Mouse (Mus musculus) liver, embryonic 13.5 days (tissue): ENCODE data around the gene Capn13. TPM values are rescaled to one million over a fixed set of nuclear protein-coding genes. Genes with fewer than 3 reads are reported as not detected.

Experiments
- ATAC-seq: fragments of 200-750 bp; cut with Nextera tagmentation; 2 replicates; pipeline ENCODE4 v1.8.0; 2017; ENCODE audit warnings: low read depth, mild to moderate bottlenecking, moderate number of reproducible peaks, moderate library complexity
- DNase-seq: peaks from one replicate; pipeline ENCODE4 v3.0.0; 2022
- H3K27ac ChIP-seq: fragments of 300-500 bp; sonication (generic); 2 replicates; pipeline ENCODE4 v1.5.1; 2015; ENCODE audit warnings: moderate library complexity, mild to moderate bottlenecking, inconsistent platforms
- H3K27me3 ChIP-seq: fragments of 300-500 bp; sonication (generic); 2 replicates; pipeline ENCODE4 v1.6.1; 2015; ENCODE audit warnings: mild to moderate bottlenecking, inconsistent platforms
- H3K36me3 ChIP-seq: fragments of 300-500 bp; sonication (generic); 2 replicates; pipeline ENCODE4 v1.6.1; 2015; ENCODE audit warnings: mild to moderate bottlenecking, inconsistent platforms
- H3K4me1 ChIP-seq: fragments of 300-500 bp; sonication (generic); replicated peaks from 2 replicates; pipeline ENCODE4 v1.6.1; 2015; ENCODE audit warnings: inconsistent platforms
- H3K4me2 ChIP-seq: fragments of 300-500 bp; sonication (generic); 2 replicates; pipeline ENCODE4 v1.6.1; 2015; ENCODE audit warnings: inconsistent platforms, mild to moderate bottlenecking, moderate library complexity
- H3K4me3 ChIP-seq: fragments of 300-500 bp; sonication (generic); replicated peaks from 2 replicates; pipeline ENCODE4 v1.5.1; 2015; ENCODE audit warnings: mild to moderate bottlenecking, inconsistent platforms
- H3K9ac ChIP-seq: fragments of 300-500 bp; sonication (generic); 2 replicates; pipeline ENCODE4 v1.6.1; 2015; ENCODE audit warnings: mild to moderate bottlenecking, inconsistent platforms
- H3K9me3 ChIP-seq: fragments of 300-500 bp; sonication (generic); replicated peaks from 2 replicates; pipeline ENCODE4 v1.6.1; 2016; ENCODE audit warnings: inconsistent platforms
- WGBS: fragments of 180-500 bp; shearing (Covaris S2); methylation state at CpG from one replicate; pipeline ENCODE4 v1.1.7; 2015; ENCODE audit not compliant: insufficient replicate concordance; 5-methylcytosine and 5-hydroxymethylcytosine counted together
- polyA plus RNA-seq: library from polyadenylated mRNA; unstranded; fragments of >200 nt; fragmentation: Nextera tagmentation; extraction: Ambion mirVana; gene quantifications from 2 replicates; pipeline ENCODE4 v1.2.1, GENCODE M21; 2015

The Capn13 gene
- polyA plus RNA-seq = not detected in 2 replicates

GRCm38 (mm10) chr17:73400862-73401261 is at the start of gene Capn13:
TSS of gene Capn13 (minus strand) at chr17:73400866.
- no peaks in the 10 kb centered on the region for H3K9me3 ChIP-seq
- ATAC-seq (no peak), DNase-seq (no peak)
- no peaks in the 10 kb centered on the region for H3K36me3 ChIP-seq
- H3K4me2 ChIP-seq = no peak within 1 kb of the TSS
- H3K9ac ChIP-seq = no peak within 1 kb of the TSS
- H3K27me3 ChIP-seq = no peaks in the 10 kb centered on the region
- no peaks in the 10 kb centered on the region for H3K4me1 ChIP-seq
- no peak within 1 kb of the TSS for H3K4me3 ChIP-seq
- WGBS = 44% methylated on average over 2 of the region's 2 CpGs
- no peak within 1 kb of the TSS for H3K27ac ChIP-seq

DNA sequence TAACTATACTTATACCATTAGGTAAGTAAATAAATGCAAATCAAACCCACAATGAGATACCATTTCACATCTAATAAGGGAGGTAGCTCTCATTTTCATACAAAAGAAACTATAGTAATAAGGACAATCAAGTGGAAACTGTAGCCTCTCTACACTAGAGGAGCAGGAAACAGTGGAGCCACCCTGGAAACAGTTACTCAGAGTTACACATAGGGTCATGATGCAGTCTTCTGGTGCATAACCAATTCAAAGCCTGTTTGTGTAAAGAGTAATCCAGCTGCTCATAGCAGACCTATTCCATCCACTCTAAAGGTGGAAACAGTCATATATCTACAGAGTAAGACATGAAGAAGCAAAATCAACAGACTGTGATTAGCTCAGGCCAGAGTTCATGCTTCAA is 48.4 kb upstream of the Capn13 start:
- H3K27me3 ChIP-seq = no peaks in the 10 kb centered on the region
- no peak overlapping the region for H3K4me2 ChIP-seq
- no peaks in the 10 kb centered on the region for H3K4me1 ChIP-seq
- H3K27ac ChIP-seq = no peak overlapping the region
- ATAC-seq (no peak), DNase-seq (no peak)
- H3K9ac ChIP-seq = no peak overlapping the region
- no peak overlapping the region for H3K4me3 ChIP-seq
- no peaks in the 10 kb centered on the region for H3K36me3 ChIP-seq
- H3K9me3 ChIP-seq = no peaks in the 10 kb centered on the region

DNA sequence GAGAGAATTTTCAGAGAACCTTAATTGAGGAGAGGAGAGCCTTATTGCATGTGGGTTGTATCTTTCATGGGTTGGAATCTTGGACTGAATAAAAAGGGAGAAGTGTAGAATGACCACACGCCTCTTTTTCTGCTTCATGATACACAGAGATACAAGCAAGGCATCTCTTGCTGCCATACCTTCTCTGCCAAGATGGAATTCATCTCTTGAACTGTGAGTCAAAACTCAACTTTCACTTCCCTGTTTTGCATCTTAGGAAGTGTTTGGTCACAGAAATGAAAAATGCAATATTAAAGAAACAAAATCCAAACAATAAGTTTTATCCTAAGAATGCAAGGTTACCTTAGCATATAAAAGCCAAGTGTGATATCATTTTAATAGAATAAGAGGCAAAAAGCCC is 40.1 kb upstream of the Capn13 start:
- no peak for DNase-seq
- H3K27me3 ChIP-seq = no peaks in the 10 kb centered on the region
- H3K9ac ChIP-seq = no peak overlapping the region
- H3K4me1 ChIP-seq = no peaks in the 10 kb centered on the region
- 40% methylated on average over 1 of the region's 1 CpGs for WGBS
- no peak for ATAC-seq
- H3K4me2 ChIP-seq = no peak overlapping the region
- no peaks in the 10 kb centered on the region for H3K9me3 ChIP-seq
- no peak overlapping the region for H3K4me3 ChIP-seq
- H3K27ac ChIP-seq = no peak overlapping the region
- no peaks in the 10 kb centered on the region for H3K36me3 ChIP-seq

GRCm38 (mm10) chr17:73432564-73433006 is 31.9 kb upstream of the Capn13 start:
- Histone ChIP-seq H3K4me2 (no peak overlapping the region), H3K36me3 (no peaks in the 10 kb centered on the region), H3K4me1 (no peaks in the 10 kb centered on the region), H3K9me3 (no peaks in the 10 kb centered on the region), H3K27ac (no peak overlapping the region), H3K27me3 (no peaks in the 10 kb centered on the region), H3K9ac (no peak overlapping the region), H3K4me3 (no peak overlapping the region)
- 39% methylated on average over 2 of the region's 2 CpGs for WGBS
- DNase-seq (no peak), ATAC-seq (no peak)

GRCm38 (mm10) chr17:73432058-73432457 is 31.4 kb upstream of the Capn13 start:
- no peaks in the 10 kb centered on the region for H3K9me3 ChIP-seq
- no peaks in the 10 kb centered on the region for H3K36me3 ChIP-seq
- H3K9ac ChIP-seq = no peak overlapping the region
- H3K27me3 ChIP-seq = no peaks in the 10 kb centered on the region
- DNase-seq = no peak
- H3K27ac ChIP-seq = no peak overlapping the region
- no peak overlapping the region for H3K4me2 ChIP-seq
- H3K4me1 ChIP-seq = no peaks in the 10 kb centered on the region
- WGBS = 77% methylated on average over 1 of the region's 1 CpGs
- no peak for ATAC-seq
- no peak overlapping the region for H3K4me3 ChIP-seq

DNA sequence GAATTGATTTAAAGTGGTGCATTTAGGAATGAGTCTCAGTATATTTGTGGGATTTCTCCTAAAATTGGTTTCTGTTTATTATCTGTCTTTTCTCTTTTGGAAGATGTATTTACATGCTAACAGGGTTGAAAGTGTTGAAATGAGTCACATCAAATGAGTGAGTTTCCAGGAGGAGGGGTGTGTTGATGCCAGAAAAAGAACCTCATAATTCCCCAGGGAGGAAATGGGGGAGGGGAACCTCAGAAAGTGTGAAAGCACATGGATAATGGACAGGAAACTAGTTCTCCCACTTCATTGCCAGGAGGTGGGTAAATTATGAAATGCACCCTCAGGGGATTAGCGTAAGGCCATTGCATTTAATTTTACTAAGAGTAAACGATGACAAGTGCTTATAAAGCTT is 16.7 kb upstream of the Capn13 start:
- no peak overlapping the region for H3K9ac ChIP-seq
- H3K4me1 ChIP-seq = no peaks in the 10 kb centered on the region
- no peak overlapping the region for H3K4me2 ChIP-seq
- H3K4me3 ChIP-seq = no peak overlapping the region
- no peaks in the 10 kb centered on the region for H3K36me3 ChIP-seq
- no peak overlapping the region for H3K27ac ChIP-seq
- H3K27me3 ChIP-seq = no peaks in the 10 kb centered on the region
- 52% methylated on average over 2 of the region's 2 CpGs for WGBS
- H3K9me3 ChIP-seq = no peaks in the 10 kb centered on the region
- no peak for DNase-seq
- no peak for ATAC-seq

DNA sequence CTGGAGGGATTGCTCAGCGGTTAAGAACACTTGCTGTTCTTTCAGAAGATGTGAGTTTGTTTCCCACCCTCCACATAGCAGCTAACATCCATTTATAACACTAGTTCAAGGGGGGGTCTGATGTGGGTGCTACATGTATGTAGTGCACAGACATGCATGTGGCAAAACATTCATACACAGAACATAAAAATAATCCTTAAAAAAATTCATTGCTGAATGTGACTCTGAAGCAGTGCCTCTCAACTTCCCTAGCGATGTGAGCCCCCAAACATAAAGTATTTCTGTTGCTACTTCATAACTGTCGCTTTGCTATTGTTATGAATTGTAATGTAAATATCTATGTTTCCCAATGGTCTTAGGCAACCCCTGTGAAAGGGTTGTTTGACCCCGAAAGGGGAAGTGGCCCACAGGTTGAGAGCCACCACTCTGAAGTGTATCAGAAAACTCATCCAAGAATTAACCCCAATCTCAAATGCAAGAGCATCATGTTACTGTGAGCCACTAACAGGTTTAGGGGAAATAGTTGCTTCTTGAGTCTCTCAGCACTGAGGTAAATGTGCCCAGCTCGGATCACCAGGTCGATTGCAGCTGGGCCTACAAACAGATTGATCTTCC is 15.6 kb upstream of the Capn13 start:
- Histone ChIP-seq H3K27ac (no peak overlapping the region), H3K9ac (no peak overlapping the region), H3K4me1 (no peaks in the 10 kb centered on the region), H3K27me3 (no peaks in the 10 kb centered on the region), H3K9me3 (no peaks in the 10 kb centered on the region), H3K4me2 (no peak overlapping the region), H3K36me3 (no peaks in the 10 kb centered on the region), H3K4me3 (no peak overlapping the region)
- DNase-seq = no peak
- no peak for ATAC-seq
- WGBS = 50% methylated on average over 6 of the region's 6 CpGs

DNA sequence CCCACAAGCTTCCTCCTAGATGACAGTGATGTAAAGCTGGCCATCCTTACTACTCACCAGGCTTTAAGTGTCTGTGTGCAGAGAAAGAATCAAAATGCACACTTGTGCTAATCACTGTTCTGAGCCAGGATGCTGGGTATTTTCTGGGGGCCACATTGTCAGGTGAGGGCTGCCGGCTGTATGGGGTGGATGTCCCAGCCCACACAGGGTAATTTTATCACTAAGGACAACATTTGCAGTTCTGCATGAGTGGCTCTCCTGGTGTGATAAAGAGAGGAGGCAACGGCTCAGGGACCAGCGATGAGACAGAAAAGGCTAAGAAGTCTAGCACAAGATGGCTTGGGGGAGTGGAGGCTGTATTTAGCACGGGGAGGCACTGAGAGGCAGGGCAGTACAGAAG is 11.2 kb upstream of the Capn13 start:
- WGBS = 46% methylated on average over 4 of the region's 4 CpGs
- no peaks in the 10 kb centered on the region for H3K36me3 ChIP-seq
- no peak overlapping the region for H3K9ac ChIP-seq
- H3K27ac ChIP-seq = no peak overlapping the region
- DNase-seq (no peak), ATAC-seq (no peak)
- H3K27me3 ChIP-seq = no peaks in the 10 kb centered on the region
- H3K4me3 ChIP-seq = no peak overlapping the region
- no peaks in the 10 kb centered on the region for H3K9me3 ChIP-seq
- no peak overlapping the region for H3K4me2 ChIP-seq
- no peaks in the 10 kb centered on the region for H3K4me1 ChIP-seq

- WGBS = 72% methylated on average over 2 of the region's 2 CpGs
- H3K9me3 ChIP-seq = no peaks in the 10 kb centered on the region
- no peak for ATAC-seq
- DNase-seq = no peak
- no peaks in the 10 kb centered on the region for H3K36me3 ChIP-seq
- no peak overlapping the region for H3K4me2 ChIP-seq
- H3K27me3 ChIP-seq = no peaks in the 10 kb centered on the region
- no peak overlapping the region for H3K9ac ChIP-seq
- H3K4me1 ChIP-seq = no peaks in the 10 kb centered on the region
- no peak overlapping the region for H3K27ac ChIP-seq
- no peak overlapping the region for H3K4me3 ChIP-seq
These were observed 606 bp upstream of the Capn13 start for GRCm38 (mm10) chr17:73401272-73401671.

- Histone ChIP-seq H3K9me3 (no peaks in the 10 kb centered on the region), H3K27ac (no peak overlapping the region), H3K4me1 (no peaks in the 10 kb centered on the region), H3K9ac (no peak overlapping the region), H3K27me3 (no peaks in the 10 kb centered on the region), H3K36me3 (no peaks in the 10 kb centered on the region), H3K4me2 (no peak overlapping the region), H3K4me3 (no peak overlapping the region)
- no peak for ATAC-seq
- no peak for DNase-seq
- WGBS = 29% methylated on average over 2 of the region's 2 CpGs
These were observed 1.5 kb downstream of the Capn13 start for GRCm38 (mm10) chr17:73399136-73399535.

GRCm38 (mm10) chr17:73393361-73393760 is 7.3 kb downstream of the Capn13 start:
- Histone ChIP-seq H3K4me1 (no peaks in the 10 kb centered on the region), H3K27me3 (no peaks in the 10 kb centered on the region), H3K4me2 (no peak overlapping the region), H3K4me3 (no peak overlapping the region), H3K9me3 (no peaks in the 10 kb centered on the region), H3K9ac (no peak overlapping the region), H3K36me3 (no peaks in the 10 kb centered on the region), H3K27ac (no peak overlapping the region)
- 48% methylated on average over 1 of the region's 1 CpGs for WGBS
- ATAC-seq = no peak
- DNase-seq = no peak

GRCm38 (mm10) chr17:73391771-73392170 is 8.9 kb downstream of the Capn13 start:
- ATAC-seq = no peak
- no peak for DNase-seq
- H3K4me3 ChIP-seq = no peak overlapping the region
- H3K9me3 ChIP-seq = no peaks in the 10 kb centered on the region
- 58% methylated on average over 4 of the region's 4 CpGs for WGBS
- H3K9ac ChIP-seq = no peak overlapping the region
- no peak overlapping the region for H3K27ac ChIP-seq
- H3K36me3 ChIP-seq = no peaks in the 10 kb centered on the region
- H3K27me3 ChIP-seq = no peaks in the 10 kb centered on the region
- H3K4me1 ChIP-seq = no peaks in the 10 kb centered on the region
- H3K4me2 ChIP-seq = no peak overlapping the region
